Mouse (Mus musculus) E14TG2a.4 (cell line): ENCODE results near the gene Gm20538.

Experiments used
- CTCF ChIP-seq: conservative IDR thresholded peaks from 2 replicates; pipeline ENCODE4 v1.5.1; 2014; ENCODE audit warnings: low read length
- NANOG ChIP-seq: IDR thresholded peaks from 2 replicates; pipeline ENCODE4 v1.6.1; 2014; ENCODE audit warnings: borderline replicate concordance, low read length, mixed read lengths
- POU5F1 ChIP-seq: IDR thresholded peaks from 2 replicates; pipeline ENCODE4 v1.6.1; 2014; ENCODE audit warnings: low read length, borderline replicate concordance

DNA sequence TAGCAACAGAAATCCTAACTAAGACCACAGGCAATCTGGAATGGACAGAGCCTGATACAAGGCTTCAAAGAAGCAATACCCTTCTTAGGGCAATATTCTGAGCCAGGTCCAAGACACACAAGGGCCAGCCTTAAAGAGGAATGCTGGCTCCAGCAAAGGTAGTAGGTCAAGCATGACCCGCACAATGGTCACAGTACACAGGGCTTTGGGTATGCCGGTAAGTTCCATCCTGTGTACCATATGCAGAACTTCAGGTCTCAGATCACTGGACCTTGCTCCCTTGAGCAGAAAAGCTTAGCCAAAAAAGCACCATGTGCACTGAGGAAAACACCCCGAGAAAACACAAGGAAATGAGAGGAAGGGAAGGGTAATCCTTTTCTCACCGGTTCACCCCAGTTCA, 655 bp upstream of the Gm20538 start:
- TF ChIP-seq CTCF (no peak), NANOG (no peak), POU5F1 (no peak)
